Mouse (Mus musculus) liver, postnatal 0 days (tissue): ENCODE data around the gene Adh6b. TPM values are rescaled to one million over a fixed set of nuclear protein-coding genes. Genes with fewer than 3 reads are reported as not detected.

Source experiments
- ATAC-seq: fragments of 200-750 bp; cut with Nextera tagmentation; 2 replicates; pipeline ENCODE4 v1.8.0; 2017; ENCODE audit warnings: mild to moderate bottlenecking, moderate library complexity
- DNase-seq: peaks from one replicate; pipeline ENCODE4 v3.0.0-alpha.2; 2016
- H3K27ac ChIP-seq: fragments of 300-500 bp; sonication (generic); 2 replicates; pipeline ENCODE4 v1.5.1; 2014; ENCODE audit warnings: antibody characterized with exemption, moderate library complexity, mild to moderate bottlenecking, low read depth
- H3K27me3 ChIP-seq: fragments of 300-500 bp; sonication (generic); 2 replicates; pipeline ENCODE4 v1.6.1; 2014; ENCODE audit warnings: low read length, control low read depth, mixed read lengths; ENCODE audit not compliant: insufficient read depth
- H3K36me3 ChIP-seq: fragments of 300-500 bp; sonication (generic); replicated peaks from 2 replicates; pipeline ENCODE4 v1.6.1; 2014; ENCODE audit warnings: mild to moderate bottlenecking, control low read depth, low read length, moderate library complexity, mixed read lengths; ENCODE audit not compliant: insufficient read depth
- H3K4me1 ChIP-seq: fragments of 300-500 bp; sonication (generic); 2 replicates; pipeline ENCODE4 v1.6.1; 2014; ENCODE audit warnings: antibody characterized with exemption, mild to moderate bottlenecking, control low read depth; ENCODE audit not compliant: insufficient read depth
- H3K4me2 ChIP-seq: fragments of 300-500 bp; sonication (generic); 2 replicates; pipeline ENCODE4 v1.6.1; 2014; ENCODE audit warnings: low read depth, mild to moderate bottlenecking, low read length, moderate library complexity, mixed read lengths
- H3K4me3 ChIP-seq: fragments of 300-500 bp; sonication (generic); 2 replicates; pipeline ENCODE4 v1.5.1; 2014; ENCODE audit warnings: low read depth, low read length
- H3K9ac ChIP-seq: fragments of 300-500 bp; sonication (generic); replicated peaks from 2 replicates; pipeline ENCODE4 v1.6.1; 2014; ENCODE audit warnings: mild to moderate bottlenecking, moderate library complexity
- H3K9me3 ChIP-seq: fragments of 300-500 bp; sonication (generic); 2 replicates; pipeline ENCODE4 v1.6.1; 2016; ENCODE audit warnings: mild to moderate bottlenecking, control low read depth, low read length, mixed read lengths
- CTCF ChIP-seq: sonication (generic); IDR thresholded peaks from 2 replicates; pipeline ENCODE4 v1.5.1; 2016; ENCODE audit warnings: antibody characterized with exemption, low read depth
- EP300 ChIP-seq: IDR thresholded peaks from 2 replicates; pipeline ENCODE4 v1.6.1; 2016; ENCODE audit warnings: antibody characterized with exemption, low read depth, mild to moderate bottlenecking
- WGBS: fragments of 180-500 bp; shearing (Covaris S2); extraction: QIAGEN DNeasy Blood & Tissue Kit; methylation state at CpG from one replicate; pipeline ENCODE4 v1.1.7; 2014; ENCODE audit not compliant: insufficient replicate concordance; 5-methylcytosine and 5-hydroxymethylcytosine counted together
- polyA plus RNA-seq: library from polyadenylated mRNA; unstranded; fragments of >200 nt; fragmentation: Nextera tagmentation; extraction: Ambion mirVana; gene quantifications from 2 replicates; pipeline ENCODE4 v1.2.1, GENCODE M21; 2015

Adh6b gene
- polyA plus RNA-seq, 1 experiment from 2014 or later, result 0.18 TPM

GRCm38 (mm10) chr3:138407920-138408319 is 66.3 kb downstream of the Adh6b start:
- Histone ChIP-seq H3K4me3 (no peak overlapping the region), H3K27me3 (no peaks in the 10 kb centered on the region), H3K27ac (no peak overlapping the region), H3K4me2 (no peak overlapping the region), H3K9me3 (no peaks in the 10 kb centered on the region), H3K9ac (no peak overlapping the region), H3K4me1 (no peaks in the 10 kb centered on the region), H3K36me3 (no peaks in the 10 kb centered on the region)
- no peak for ATAC-seq
- DNase-seq, result no peak
- 83% methylated on average over 1 of the region's 1 CpGs for WGBS
- TF ChIP-seq CTCF (no peak), EP300 (no peak)

Other genes starting within 250 kb of the Adh6b start
- 3.0 and 4.1 TPM in 2 replicates for gene Trmt10a, start 198.3 kb upstream of the Adh6b start, polyA plus RNA-seq
- gene Mttp, start 196.8 kb upstream of the Adh6b start, polyA plus RNA-seq, result 83.2 and 86.4 TPM in 2 replicates
- not detected in 2 replicates for gene 4930579F01Rik, start 147.9 kb upstream of the Adh6b start, polyA plus RNA-seq
- 6.2 and 6.7 TPM in 2 replicates for gene Adh7, start 124.0 kb upstream of the Adh6b start, polyA plus RNA-seq
- gene Adh1, start 80.8 kb upstream of the Adh6b start, polyA plus RNA-seq, result 434 and 496 TPM in 2 replicates
- not detected in 2 replicates for gene Adh6a, start 28.5 kb upstream of the Adh6b start, polyA plus RNA-seq
- 0.82 and 1.6 TPM in 2 replicates for gene Adh4, start 73.7 kb downstream of the Adh6b start, polyA plus RNA-seq
- 247 and 271 TPM in 2 replicates for gene Adh5, start 101.3 kb downstream of the Adh6b start, polyA plus RNA-seq
- 17.3 and 17.4 TPM in 2 replicates for gene Metap1, start 147.7 kb downstream of the Adh6b start, polyA plus RNA-seq
- 93.7 and 98.3 TPM in 2 replicates for gene Eif4e, start 184.4 kb downstream of the Adh6b start, polyA plus RNA-seq